Mouse (Mus musculus) MN1 (cell line): ENCODE measurements around the gene Ncan.

Experiments
- DNase-seq: peaks from one replicate; pipeline ENCODE4 v3.0.0-alpha.2; 2016; ENCODE audit warnings: low spot score

Gene Ncan

DNA sequence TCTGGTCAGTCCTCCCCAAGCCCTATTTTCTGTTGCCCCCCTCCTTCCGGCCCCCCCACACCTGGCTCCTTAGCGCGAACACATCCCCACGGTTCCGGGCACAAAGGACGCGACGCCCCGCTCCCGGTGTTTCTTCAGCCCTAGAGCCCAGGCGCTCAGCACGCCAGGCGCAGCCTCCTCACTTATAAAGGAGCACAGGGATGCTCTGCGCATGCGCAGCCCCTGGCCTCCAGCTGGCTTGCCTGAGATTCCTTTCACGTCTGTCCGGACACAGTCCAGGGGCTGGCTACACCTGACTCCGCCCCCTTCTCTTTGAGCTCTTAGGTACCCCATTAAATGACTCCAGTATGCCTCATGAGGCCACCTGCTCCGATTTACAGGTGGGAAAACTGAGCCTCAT is at the start of gene Ncan:
TSS of gene Ncan (minus strand) at position 207 of the 400 bp plus-strand sequence.
- DNase-seq = peak; percentile 86

- peak; percentile 67 for DNase-seq
These were observed 49.4 kb upstream of the Ncan start for GRCm38 (mm10) chr8:70170116-70170515.

GRCm38 (mm10) chr8:70166504-70167110 is 45.9 kb upstream of the Ncan start:
- peak; percentile 74 for DNase-seq

DNA sequence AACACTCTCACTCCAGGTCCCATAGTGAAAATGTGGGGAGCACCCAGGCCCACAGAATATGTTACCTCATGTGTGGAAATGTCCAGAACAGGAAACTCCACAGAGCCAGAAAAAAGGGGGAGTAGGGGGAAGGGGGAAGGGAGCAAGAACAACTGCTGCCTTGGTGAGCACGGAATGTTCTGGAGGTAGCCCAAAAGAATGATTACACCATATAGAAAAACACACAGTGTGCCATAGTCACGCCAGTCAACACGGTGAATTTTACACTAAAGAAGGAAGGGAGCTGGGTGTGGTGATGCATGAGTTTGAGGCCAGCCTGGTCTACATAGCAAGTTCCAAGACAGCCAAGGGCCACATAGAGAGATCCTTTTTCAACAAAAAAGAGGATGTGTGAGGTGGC is 42.6 kb upstream of the Ncan start:
- DNase-seq = no peak

DNA sequence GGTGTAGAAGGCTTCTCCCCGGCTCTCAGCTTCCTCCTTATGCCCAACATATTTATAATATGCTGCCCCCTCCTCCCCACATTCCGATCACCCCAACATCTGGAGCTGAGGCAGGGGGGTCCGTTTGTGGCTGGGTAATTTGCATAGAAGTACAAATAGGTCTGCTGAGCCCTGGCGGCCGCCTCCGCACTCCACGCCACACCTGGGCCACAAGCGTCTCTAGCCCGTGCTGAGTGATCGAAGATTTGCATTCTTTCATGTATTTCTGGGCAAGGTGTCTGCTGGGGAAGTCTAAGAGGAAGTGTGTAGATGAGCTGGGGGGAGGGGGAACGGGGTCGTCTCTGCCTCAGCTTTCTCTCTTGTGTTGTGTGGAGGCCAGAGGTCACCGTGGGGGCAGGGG is 39.3 kb upstream of the Ncan start:
- DNase-seq = no peak

GRCm38 (mm10) chr8:70159211-70159610 is 38.5 kb upstream of the Ncan start:
- DNase-seq = no peak

DNA sequence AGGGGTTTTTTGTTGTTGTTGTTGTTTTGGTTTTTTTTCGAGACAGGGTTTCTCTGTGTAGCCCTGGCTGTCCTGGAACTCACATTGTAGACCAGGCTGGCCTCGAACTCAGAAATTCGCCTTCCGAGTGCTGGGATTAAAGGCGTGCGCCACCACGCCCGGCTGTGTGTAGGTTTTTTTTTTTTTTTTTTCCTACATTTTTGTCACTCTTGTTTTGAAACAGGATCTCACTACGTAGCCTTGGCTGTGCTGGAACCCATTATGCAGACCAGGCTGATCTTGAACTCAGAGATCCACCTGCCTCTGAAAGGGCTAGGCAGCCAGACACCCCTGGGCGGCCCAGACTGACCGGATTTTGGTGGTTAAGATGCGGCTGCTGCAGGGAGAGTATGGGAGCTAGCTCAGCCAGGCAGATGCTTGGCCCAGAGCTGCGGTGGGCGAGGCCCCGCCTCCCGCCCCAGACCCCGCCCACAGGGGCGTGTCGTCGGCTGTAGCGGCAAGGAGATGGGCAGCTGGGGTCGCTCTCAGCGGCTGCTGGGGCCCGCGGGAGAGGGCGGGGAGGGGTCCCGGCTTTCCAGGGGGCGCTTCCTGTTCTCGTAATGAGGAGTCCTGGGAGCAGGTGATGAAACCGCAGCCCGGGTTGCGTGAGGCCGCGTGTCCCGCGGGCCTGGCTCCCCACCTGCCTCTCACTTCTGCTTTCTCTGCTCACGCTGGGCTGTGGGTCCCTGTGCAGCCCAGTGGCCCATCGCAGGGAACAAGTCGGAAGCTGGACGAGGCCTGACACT is 37.6 kb upstream of the Ncan start:
- DNase-seq = peak; percentile 92

- DNase-seq = no peak
These were observed 36.6 kb upstream of the Ncan start for GRCm38 (mm10) chr8:70157240-70157800.

GRCm38 (mm10) chr8:70152537-70153257 is 32.0 kb upstream of the Ncan start:
- DNase-seq = peak; percentile 89

DNA sequence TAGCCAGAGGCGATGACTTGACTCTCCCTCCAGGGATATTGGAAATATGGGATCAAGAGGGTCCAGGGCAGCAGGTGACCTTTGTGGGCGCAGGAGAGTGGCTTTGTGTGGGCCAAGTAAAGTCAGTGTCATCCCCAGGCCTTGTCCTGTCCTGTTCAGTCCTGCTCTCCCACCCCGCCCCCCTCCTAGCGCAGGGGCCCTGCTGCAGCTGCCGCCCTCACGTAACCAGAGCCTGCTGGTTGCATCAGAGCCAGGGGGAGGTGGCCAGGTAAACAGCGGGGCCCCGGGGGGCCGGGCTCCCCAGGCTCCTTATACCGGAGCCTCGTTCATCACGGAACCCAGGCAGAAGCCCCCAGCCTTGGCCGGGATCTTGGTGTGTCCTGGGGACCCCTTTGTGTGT is 29.5 kb upstream of the Ncan start:
- no peak for DNase-seq

DNA sequence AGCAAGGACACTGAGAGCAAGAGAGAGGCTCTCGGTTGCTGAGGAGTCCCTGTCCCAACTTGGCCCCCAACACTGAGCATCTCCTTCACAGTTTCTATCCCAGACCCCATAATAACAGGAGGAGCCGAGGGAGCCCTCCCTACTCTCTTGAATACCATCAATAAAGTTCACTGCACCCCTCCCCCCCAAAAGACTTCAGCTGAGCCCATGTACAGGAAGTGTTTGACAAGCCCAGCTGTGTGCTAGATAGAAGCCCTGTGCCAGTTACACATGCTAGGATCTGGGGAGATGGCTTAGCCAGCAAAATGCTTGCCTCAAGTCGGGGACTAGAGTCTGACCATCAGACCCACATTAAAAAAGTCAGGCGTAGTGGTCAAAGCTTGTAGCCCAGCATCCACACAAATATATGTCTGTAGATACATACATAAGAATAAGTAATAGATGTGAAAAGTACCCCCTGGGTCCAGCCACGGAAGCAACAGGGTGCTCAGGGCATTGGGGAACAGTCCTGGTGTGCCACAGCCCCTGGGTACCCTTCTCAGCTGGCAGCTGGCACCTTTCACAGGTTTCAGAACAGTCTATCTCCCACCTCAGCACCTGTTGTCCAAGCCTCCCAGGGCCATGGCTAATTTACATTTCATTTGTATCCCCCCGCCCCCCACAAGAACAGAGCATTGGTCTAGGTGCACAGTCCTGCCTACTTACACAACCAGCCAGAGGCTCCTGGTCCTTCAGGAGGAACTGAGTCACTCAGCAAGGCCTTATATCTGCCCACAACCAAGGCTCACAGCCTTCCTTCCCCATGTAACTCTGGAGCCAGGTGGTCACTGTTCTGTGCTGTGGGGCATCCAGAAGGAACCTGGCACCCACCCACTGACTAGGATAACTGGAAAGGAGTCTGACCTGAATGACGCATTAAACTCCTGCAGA is 27.3 kb upstream of the Ncan start:
- DNase-seq = no peak

GRCm38 (mm10) chr8:70139981-70140380 is 19.3 kb upstream of the Ncan start:
- peak; percentile 72 for DNase-seq

GRCm38 (mm10) chr8:70139026-70139857 is 18.6 kb upstream of the Ncan start, which contains the start of the genes Rfxank, Borcs8 and Mef2b:
Rfxank (minus strand) TSS chr8:70139154.
Borcs8 (plus strand) TSS chr8:70139499.
Mef2b (plus strand) TSS chr8:70139711.
- DNase-seq = peak; percentile 99

DNA sequence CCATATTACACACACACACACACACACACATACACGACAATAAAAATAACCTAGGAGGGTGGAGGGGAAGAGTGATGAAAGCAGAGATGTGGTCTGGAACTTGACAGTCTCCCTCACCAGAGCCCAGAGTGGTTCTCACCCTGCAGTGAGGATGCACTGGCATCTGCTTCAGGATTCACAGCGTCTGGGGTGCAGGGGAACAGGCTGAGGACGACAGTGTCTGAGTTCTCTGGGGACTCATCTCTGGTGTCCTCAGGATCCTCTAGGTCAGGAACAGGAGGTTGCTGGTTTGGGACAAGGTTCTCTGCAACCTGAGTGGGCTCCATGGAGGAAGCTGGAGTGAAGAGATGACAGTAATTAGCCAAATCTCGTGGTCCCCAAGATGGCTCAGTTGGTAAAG is 17.2 kb upstream of the Ncan start:
- no peak for DNase-seq

GRCm38 (mm10) chr8:70136591-70136990 is 15.9 kb upstream of the Ncan start:
- DNase-seq = no peak

GRCm38 (mm10) chr8:70134931-70135330 is 14.3 kb upstream of the Ncan start:
- no peak for DNase-seq

GRCm38 (mm10) chr8:70134086-70134485 is 13.4 kb upstream of the Ncan start:
- DNase-seq = no peak

DNA sequence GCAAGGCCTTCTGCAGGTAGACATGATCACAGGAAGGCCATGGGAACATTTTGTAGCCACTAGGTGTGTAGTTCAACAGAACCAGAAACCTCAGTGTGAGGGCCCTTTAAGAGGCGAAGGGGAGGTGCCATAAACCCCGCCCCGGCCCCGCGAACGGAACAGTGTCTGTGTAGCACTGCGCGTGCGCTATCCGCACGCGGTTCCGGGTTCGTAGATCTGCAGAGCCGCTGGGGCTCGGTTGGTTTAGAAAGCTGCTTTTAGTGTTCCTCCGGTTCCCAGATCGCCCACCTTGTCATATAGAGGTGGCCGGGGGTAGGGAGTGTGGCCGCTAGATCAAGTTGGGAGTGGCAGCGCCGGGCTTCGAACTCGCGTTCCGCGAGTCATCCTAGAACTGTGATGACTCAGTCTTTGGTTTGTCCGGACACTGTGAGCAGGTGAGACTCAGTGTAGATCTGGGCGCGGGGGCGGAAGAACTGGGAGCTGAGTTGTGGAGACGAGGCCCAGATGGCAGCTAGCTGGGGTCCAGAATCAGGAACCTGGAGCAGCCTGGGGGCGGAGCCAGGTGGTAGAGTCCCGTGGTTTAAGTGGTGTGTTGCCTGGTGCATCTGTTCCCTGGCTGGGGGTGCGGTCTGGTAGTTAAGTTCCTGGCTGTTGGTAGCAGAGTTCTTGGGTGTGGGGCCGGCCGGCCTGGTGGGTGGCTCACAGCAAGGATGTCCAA is 10.7 kb upstream of the Ncan start, which contains the start of gene Nr2c2ap:
TSS of gene Nr2c2ap (plus strand) at position 168 of the 718 bp plus-strand sequence.
- peak; percentile 68 for DNase-seq

- peak; percentile 28 for DNase-seq
These were observed 9.4 kb upstream of the Ncan start for GRCm38 (mm10) chr8:70130066-70130465.
